Mouse (Mus musculus) kidney, adult 18-20 months (tissue): ENCODE measurements around the gene Ppfia4.
"Not testable (repeated sequence)": the region's sequence is repeated elsewhere in the genome, so short reads cannot be mapped to it uniquely, and the experiment has no call there.

Source experiments
- DNase-seq: peaks from one replicate; pipeline ENCODE4 v3.0.0; 2021

The Ppfia4 gene

DNA sequence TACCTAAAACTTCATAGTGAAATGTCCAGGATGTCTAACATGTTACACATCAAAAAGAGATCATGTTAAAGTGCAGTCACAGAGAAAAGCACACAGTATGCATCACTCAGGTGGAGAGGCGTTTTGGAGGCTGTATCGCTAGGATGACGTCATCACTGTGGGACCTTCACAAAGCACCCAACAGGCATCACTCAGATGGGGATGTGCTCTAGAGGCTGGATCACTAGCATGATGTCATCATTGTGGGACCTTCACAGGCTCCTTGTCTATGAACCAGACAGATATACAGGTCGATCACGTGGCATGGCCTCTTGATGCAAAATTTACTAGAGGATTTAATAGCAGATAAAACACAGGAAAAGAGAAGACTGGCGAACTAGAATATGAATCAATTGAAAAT is 68.4 kb downstream of the Ppfia4 start:
- no peak for DNase-seq

DNA sequence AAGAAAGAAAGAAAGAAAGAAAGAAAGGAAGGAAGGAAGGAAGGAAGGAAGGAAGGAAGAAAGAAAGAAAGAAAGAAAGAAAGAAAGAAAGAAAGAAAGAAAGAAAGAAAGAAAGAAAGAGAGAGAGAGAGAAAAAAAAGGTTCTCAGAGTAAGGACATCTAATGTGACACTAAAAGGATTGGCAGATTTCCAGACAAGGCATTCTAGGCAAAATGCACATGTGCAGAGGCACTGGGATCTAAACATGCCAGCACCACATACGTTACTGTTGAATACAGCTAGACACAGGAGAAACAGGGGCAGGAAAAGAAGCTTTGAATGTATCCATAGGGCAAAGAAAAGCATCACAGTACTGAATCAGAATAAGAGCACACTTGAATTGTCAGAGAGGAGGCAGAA is 83.0 kb downstream of the Ppfia4 start:
- not testable (repeated sequence) for DNase-seq
